Mouse (Mus musculus) CH12.LX (cell line): Measurements from ENCODE around the gene Slc9a9. TPM values are rescaled to one million over a fixed set of nuclear protein-coding genes. Genes with fewer than 3 reads are reported as not detected.

ENCODE experiments used
- DNase-seq: peaks from one replicate; pipeline ENCODE4 v3.0.0-alpha.2; 2013; ENCODE audit errors: extremely low read depth
- H3K27ac ChIP-seq: 2 replicates; pipeline ENCODE4 v1.5.1; 2012; ENCODE audit warnings: low read depth, mild to moderate bottlenecking, control low read depth, moderate library complexity; ENCODE audit not compliant: insufficient read depth
- H3K27me3 ChIP-seq: replicated peaks from 2 replicates; pipeline ENCODE3; 2012; ENCODE audit warnings: inconsistent platforms
- H3K36me3 ChIP-seq, 2 experiments: replicated peaks in 1 of 2; 2 replicates each; pipeline versions ENCODE3 to v1.6.1; 2012; ENCODE audit warnings: inconsistent platforms in 1 of 2, low read length in 1 of 2, mild to moderate bottlenecking in 1 of 2, mixed read lengths in 1 of 2, moderate library complexity in 1 of 2; ENCODE audit not compliant: control insufficient read depth in 1 of 2, insufficient read depth in 1 of 2
- H3K4me1 ChIP-seq, 2 experiments: 2 replicates each; pipeline ENCODE4 v1.6.1; 2012; ENCODE audit warnings: inconsistent platforms in 1 of 2, moderate library complexity in 1 of 2; ENCODE audit not compliant: insufficient read depth in 2 of 2, control insufficient read depth in 1 of 2
- H3K4me2 ChIP-seq: 2 replicates; pipeline ENCODE4 v1.6.1; 2012; ENCODE audit warnings: low read depth, mild to moderate bottlenecking, control low read depth; ENCODE audit not compliant: poor library complexity, insufficient read depth, severe bottlenecking
- H3K4me3 ChIP-seq, 3 experiments: fragments of 150-350 bp in 1 of 3; sonication (generic) in 1 of 3; replicated peaks in 1 of 3; 2 replicates each; pipeline versions ENCODE3 to v1.5.1; 2011 to 2012; ENCODE audit warnings: low read depth in 2 of 3, low read length in 2 of 3, mild to moderate bottlenecking in 2 of 3, moderate library complexity in 2 of 3, control low read depth in 1 of 3, improper control_type of control experiment in 1 of 3, inconsistent platforms in 1 of 3, mixed read lengths in 1 of 3; ENCODE audit not compliant: poor library complexity in 1 of 3
- H3K79me2 ChIP-seq: replicated peaks from 2 replicates; pipeline ENCODE4 v1.6.1; 2012; ENCODE audit warnings: mild to moderate bottlenecking, moderate library complexity; ENCODE audit not compliant: control insufficient read depth, poor library complexity, insufficient read depth, severe bottlenecking; ENCODE audit errors: extremely low read depth
- H3K9ac ChIP-seq: 2 replicates; pipeline ENCODE4 v1.6.1; 2012; ENCODE audit warnings: low read depth, mild to moderate bottlenecking, control low read depth, moderate library complexity; ENCODE audit not compliant: insufficient read depth
- H3K9me3 ChIP-seq: replicated peaks from 2 replicates; pipeline ENCODE3; 2012; ENCODE audit warnings: low read length, inconsistent platforms, mixed read lengths
- BHLHE40 ChIP-seq: IDR thresholded peaks from 2 replicates; pipeline ENCODE4 v1.6.1; 2011; ENCODE audit warnings: mild to moderate bottlenecking, low read depth, low read length, improper control_type of control experiment
- CHD1 ChIP-seq: IDR thresholded peaks from 2 replicates; pipeline ENCODE4 v1.6.1; 2012; ENCODE audit warnings: low read depth, low read length, improper control_type of control experiment, inconsistent platforms
- E2F4 ChIP-seq: IDR thresholded peaks from 2 replicates; pipeline ENCODE4 v1.6.1; 2011; ENCODE audit warnings: low read depth, low read length, improper control_type of control experiment; ENCODE audit not compliant: insufficient replicate concordance
- GABPA ChIP-seq: IDR thresholded peaks from 2 replicates; pipeline ENCODE4 v1.6.1; 2012; ENCODE audit warnings: low read depth, low read length, improper control_type of control experiment, inconsistent platforms; ENCODE audit not compliant: insufficient replicate concordance
- HCFC1 ChIP-seq: IDR thresholded peaks from 2 replicates; pipeline ENCODE4 v1.6.1; 2012; ENCODE audit warnings: low read depth, mild to moderate bottlenecking, inconsistent platforms, low read length, improper control_type of control experiment
- IRF4 ChIP-seq: IDR thresholded peaks from 2 replicates; pipeline ENCODE4 v1.6.1; 2014; ENCODE audit warnings: low read depth, mild to moderate bottlenecking, inconsistent platforms, low read length, improper control_type of control experiment
- JUN ChIP-seq: IDR thresholded peaks from 2 replicates; pipeline ENCODE4 v1.6.1; 2011; ENCODE audit warnings: low read depth, mild to moderate bottlenecking, low read length, improper control_type of control experiment, moderate library complexity; ENCODE audit not compliant: insufficient read depth
- MAFK ChIP-seq: IDR thresholded peaks from 2 replicates; pipeline ENCODE4 v1.6.1; 2011; ENCODE audit warnings: low read length, improper control_type of control experiment; ENCODE audit not compliant: insufficient replicate concordance
- MAX ChIP-seq: IDR thresholded peaks from 2 replicates; pipeline ENCODE4 v1.6.1; 2011; ENCODE audit warnings: low read length, improper control_type of control experiment
- MAZ ChIP-seq: IDR thresholded peaks from 2 replicates; pipeline ENCODE4 v1.6.1; 2012; ENCODE audit warnings: low read depth, mild to moderate bottlenecking, inconsistent platforms, low read length, improper control_type of control experiment, moderate library complexity
- MYC ChIP-seq: IDR thresholded peaks from 2 replicates; pipeline ENCODE4 v1.6.1; 2011; ENCODE audit warnings: low read depth, mild to moderate bottlenecking, improper control_type of control experiment, low read length
- NELFE ChIP-seq: IDR thresholded peaks from 2 replicates; pipeline ENCODE4 v1.6.1; 2011; ENCODE audit warnings: low read depth, low read length, improper control_type of control experiment
- POLR2AphosphoS2 ChIP-seq: IDR thresholded peaks from 2 replicates; pipeline ENCODE4 v1.6.1; 2011; ENCODE audit warnings: low read depth, low read length, improper control_type of control experiment
- SIN3A ChIP-seq: IDR thresholded peaks from 2 replicates; pipeline ENCODE4 v1.6.1; 2012; ENCODE audit warnings: low read length, improper control_type of control experiment, inconsistent platforms
- TBP ChIP-seq: conservative IDR thresholded peaks from 2 replicates; pipeline ENCODE4 v1.6.1; 2011; ENCODE audit warnings: low read depth, low read length, improper control_type of control experiment
- USF1 ChIP-seq: IDR thresholded peaks from 2 replicates; pipeline ENCODE4 v1.6.1; 2014; ENCODE audit warnings: low read depth, mild to moderate bottlenecking, inconsistent platforms, low read length, improper control_type of control experiment
- ZC3H11A ChIP-seq: IDR thresholded peaks from 2 replicates; pipeline ENCODE4 v1.6.1; 2012; ENCODE audit warnings: low read depth, mild to moderate bottlenecking, inconsistent platforms, low read length, improper control_type of control experiment
- ZKSCAN1 ChIP-seq: IDR thresholded peaks from 2 replicates; pipeline ENCODE4 v1.6.1; 2012; ENCODE audit warnings: low read depth, inconsistent platforms, low read length, improper control_type of control experiment, borderline replicate concordance
- ZNF384 ChIP-seq: IDR thresholded peaks from 2 replicates; pipeline ENCODE4 v1.6.1; 2012; ENCODE audit warnings: low read depth, low read length, improper control_type of control experiment, inconsistent platforms
- dilution Hi-C: fragments of 300-500 bp; cut with MboI; formaldehyde crosslinking; loops from 2 replicates; pipeline ENCODE4 v1.14.3; 2020; ENCODE audit warnings: low sequenced_read_pairs; ENCODE audit not compliant: extremely low pct_unique_long_range_greater_than_20kb, extremely low pct_ligation_motif_present
- in situ Hi-C: fragments of 300-500 bp; cut with MboI; formaldehyde crosslinking; loops from 3 replicates; pipeline ENCODE4 v1.14.3; 2019; ENCODE audit warnings: low sequenced_read_pairs, low pct_ligation_motif_present, low pct_unique_long_range_greater_than_20kb, mixed read lengths
- polyA plus RNA-seq: library from polyadenylated mRNA; unstranded; fragments of >175 nt; gene quantifications from 2 replicates; pipeline ENCODE4 v1.2.1, GENCODE M21; 2012; ENCODE audit warnings: low read depth; ENCODE audit not compliant: insufficient read length
- total RNA-seq, 2 experiments: library from RNA; depleted of rRNA; stranded (reverse); fragments of 300-350 nt in 1 of 2; fragments of >200 nt in 1 of 2; gene quantifications; 2 replicates each; pipeline ENCODE4 v1.2.3; 2012 to 2014

The Slc9a9 gene
- total and polyA plus RNA-seq, 3 experiments = not detected

DNA sequence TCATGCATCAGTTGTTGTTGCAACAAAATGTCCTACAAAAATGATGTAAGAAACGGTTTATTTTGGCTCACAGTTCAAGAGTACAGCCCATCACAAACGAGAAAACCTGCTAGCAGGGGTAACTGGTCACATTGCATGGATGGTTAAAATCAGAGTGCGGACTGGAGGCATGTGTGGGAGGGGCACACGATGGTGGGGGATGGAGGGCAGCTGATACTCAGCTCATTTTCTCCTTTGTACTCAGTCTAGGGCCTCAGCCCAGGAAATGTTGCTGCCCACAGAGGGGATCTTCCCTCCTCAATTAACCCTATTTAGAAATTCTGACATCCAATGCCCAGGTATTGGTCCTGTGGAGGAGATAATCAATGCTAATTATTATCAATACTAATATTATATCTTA is 98.8 kb downstream of the Slc9a9 start:
- no peaks in the 10 kb centered on the region for H3K27me3 ChIP-seq
- no peak overlapping the region for H3K4me3 ChIP-seq
- no peak for DNase-seq
- dilution Hi-C loops (no loop called here), in situ Hi-C loops (no loop called here)
- H3K4me2 ChIP-seq = no peak overlapping the region
- H3K79me2 ChIP-seq = no peaks in the 10 kb centered on the region
- H3K36me3 ChIP-seq = no peaks in the 10 kb centered on the region
- H3K9me3 ChIP-seq = peaks cover 45% of the 10 kb centered on the region
- no peak for TF ChIP-seq USF1
- no peak for TF ChIP-seq MAFK
- TF ChIP-seq SIN3A = no peak
- no peak for TF ChIP-seq HCFC1
- TF ChIP-seq JUN = no peak
- H3K4me1 ChIP-seq = no peaks in the 10 kb centered on the region
- H3K9ac ChIP-seq = no peak overlapping the region
- H3K27ac ChIP-seq = no peak overlapping the region

GRCm38 (mm10) chr9:94773357-94773756 is 103.6 kb downstream of the Slc9a9 start:
- H3K4me2 ChIP-seq = no peak overlapping the region
- in situ Hi-C loops (no loop called here), dilution Hi-C loops (no loop called here)
- peaks cover 65% of the 10 kb centered on the region for H3K9me3 ChIP-seq
- no peak for DNase-seq
- H3K4me3 ChIP-seq = no peak overlapping the region
- no peak overlapping the region for H3K9ac ChIP-seq
- no peak overlapping the region for H3K27ac ChIP-seq
- H3K27me3 ChIP-seq = no peaks in the 10 kb centered on the region
- H3K79me2 ChIP-seq = no peaks in the 10 kb centered on the region
- TF ChIP-seq MAX (no peak), ZNF384 (no peak), IRF4 (no peak), MAZ (no peak), ZKSCAN1 (no peak), BHLHE40 (no peak), NELFE (no peak), HCFC1 (no peak), TBP (no peak)
- H3K4me1 ChIP-seq = no peaks in the 10 kb centered on the region
- H3K36me3 ChIP-seq = no peaks in the 10 kb centered on the region

GRCm38 (mm10) chr9:94788261-94788660 is 118.6 kb downstream of the Slc9a9 start:
- in situ Hi-C loops (no loop called here), dilution Hi-C loops (no loop called here)
- TF ChIP-seq GABPA (no peak), E2F4 (no peak), MYC (no peak), POLR2AphosphoS2 (no peak), ZC3H11A (no peak), USF1 (no peak), CHD1 (no peak)
- Histone ChIP-seq H3K27me3 (no peaks in the 10 kb centered on the region), H3K9ac (no peak overlapping the region), H3K27ac (no peak overlapping the region), H3K9me3 (peaks cover 43% of the 10 kb centered on the region), H3K4me1 (no peaks in the 10 kb centered on the region), H3K79me2 (no peaks in the 10 kb centered on the region), H3K36me3 (no peaks in the 10 kb centered on the region), H3K4me2 (no peak overlapping the region), H3K4me3 (no peak overlapping the region)
- DNase-seq = no peak
